Mouse (Mus musculus): ENCODE measurements around the gene Map4k4.

GRCm38 (mm10) chr1:40053071-40053470 lies 152.4 kb downstream of the Map4k4 start:
- no peak for TF ChIP-seq CTCF (IDR thresholded peaks at IDR 0.05; ENCODE audit: borderline replicate concordance, insufficient read depth, low read depth, low read length)
- TF ChIP-seq POLR2A (IDR thresholded peaks at IDR 0.05; ENCODE audit: borderline replicate concordance, insufficient read depth, low read length): no peak
